Mouse (Mus musculus) C2C12 (cell line): ENCODE results near the gene Ttc23l.

ENCODE experiments used
- CEBPB ChIP-seq: IDR thresholded peaks from one replicate; pipeline ENCODE4 v1.6.1; 2011; ENCODE audit warnings: low read depth, mild to moderate bottlenecking, control low read depth, moderate library complexity
- CTCF ChIP-seq: IDR thresholded peaks from one replicate; pipeline ENCODE4 v1.5.1; 2011; ENCODE audit not compliant: control insufficient read depth, insufficient read depth, insufficient read length
- MAX ChIP-seq: IDR thresholded peaks from one replicate; pipeline ENCODE4 v1.6.1; 2011; ENCODE audit warnings: mild to moderate bottlenecking, control low read depth
- MYOD1 ChIP-seq: IDR thresholded peaks from one replicate; pipeline ENCODE4 v1.6.1; 2011; ENCODE audit warnings: low read depth; ENCODE audit not compliant: control insufficient read depth, insufficient read length
- MYOG ChIP-seq: IDR thresholded peaks from one replicate; pipeline ENCODE4 v1.6.1; 2011; ENCODE audit not compliant: control insufficient read depth, insufficient read length; ENCODE audit errors: extremely low read depth
- USF1 ChIP-seq: IDR thresholded peaks from one replicate; pipeline ENCODE4 v1.6.1; 2011; ENCODE audit warnings: low read depth, mild to moderate bottlenecking, control low read depth, moderate library complexity

DNA sequence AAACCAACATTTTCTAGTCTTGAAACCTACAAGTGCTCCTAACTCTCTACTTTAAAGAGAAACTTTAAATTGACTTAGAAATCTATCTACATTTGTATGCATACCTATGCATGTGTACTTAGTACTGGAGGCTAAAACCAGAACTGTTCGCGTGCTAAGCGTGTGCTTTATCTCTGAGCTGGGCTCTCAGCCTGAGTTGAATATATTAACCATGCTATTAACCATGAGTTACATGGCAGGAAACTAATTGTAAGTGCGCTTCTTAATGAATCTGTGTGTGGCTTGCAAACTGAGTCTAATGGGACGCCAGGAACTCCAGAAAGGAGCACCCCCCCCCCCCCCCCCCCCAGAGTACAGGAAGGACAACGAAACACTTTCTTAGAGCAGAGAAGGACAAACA is 36.9 kb upstream of the Ttc23l start:
- no peak for TF ChIP-seq MAX
- no peak for TF ChIP-seq USF1
- TF ChIP-seq CTCF = no peak
- TF ChIP-seq MYOD1 = no peak
- TF ChIP-seq CEBPB = no peak
- no peak for TF ChIP-seq MYOG
